Mouse (Mus musculus) thymus, adult 2 months (tissue): ENCODE measurements at regions not wholly inside any gene's neighbourhood (a gene's known extent, or its start where the extent isn't known, plus 50 kb on each side); places are given as distances from the start of the nearest gene placed in this dataset.

Experiments
- CTCF ChIP-seq: fragments of 200-500 bp; IDR thresholded peaks from 2 replicates; pipeline ENCODE4 v1.5.1; 2012; ENCODE audit warnings: mild to moderate bottlenecking, control low read depth, low read length, moderate library complexity, borderline replicate concordance; ENCODE audit not compliant: control insufficient read depth, poor library complexity, insufficient read depth; ENCODE audit errors: extremely low read depth
- POLR2A ChIP-seq: fragments of 200-500 bp; IDR thresholded peaks from 2 replicates; pipeline ENCODE4 v1.6.1; 2012; ENCODE audit warnings: mild to moderate bottlenecking, low read length, control low read depth, moderate library complexity; ENCODE audit not compliant: control insufficient read depth, poor library complexity, insufficient read depth; ENCODE audit errors: extremely low read depth

DNA sequence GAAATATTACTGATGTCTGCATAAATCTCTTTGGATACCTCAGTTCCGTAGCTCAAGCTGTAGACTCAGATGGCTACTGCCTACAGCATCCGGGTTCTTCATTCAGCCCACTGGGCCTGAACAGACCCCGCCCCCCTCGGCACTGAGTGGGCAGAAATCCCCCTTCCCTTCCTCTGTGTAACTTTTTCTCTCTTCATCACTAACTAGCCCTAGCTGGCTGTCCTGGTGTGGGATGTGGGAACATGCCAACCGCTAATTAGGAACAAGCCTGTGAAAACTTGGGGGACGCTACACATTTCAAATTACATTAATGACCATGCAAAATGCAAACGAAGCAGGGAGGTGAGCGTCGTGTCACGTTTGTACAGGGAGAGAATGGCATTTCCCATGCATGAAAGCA is 147.5 kb downstream of the Sp3 start:
- TF ChIP-seq CTCF (no peak), POLR2A (no peak)
